Mouse (Mus musculus): ENCODE data around the gene Trim68.
"Not testable (repeated sequence)": the region's sequence is repeated elsewhere in the genome, so short reads cannot be mapped to it uniquely, and the experiment has no call there.

Trim68 gene

DNA sequence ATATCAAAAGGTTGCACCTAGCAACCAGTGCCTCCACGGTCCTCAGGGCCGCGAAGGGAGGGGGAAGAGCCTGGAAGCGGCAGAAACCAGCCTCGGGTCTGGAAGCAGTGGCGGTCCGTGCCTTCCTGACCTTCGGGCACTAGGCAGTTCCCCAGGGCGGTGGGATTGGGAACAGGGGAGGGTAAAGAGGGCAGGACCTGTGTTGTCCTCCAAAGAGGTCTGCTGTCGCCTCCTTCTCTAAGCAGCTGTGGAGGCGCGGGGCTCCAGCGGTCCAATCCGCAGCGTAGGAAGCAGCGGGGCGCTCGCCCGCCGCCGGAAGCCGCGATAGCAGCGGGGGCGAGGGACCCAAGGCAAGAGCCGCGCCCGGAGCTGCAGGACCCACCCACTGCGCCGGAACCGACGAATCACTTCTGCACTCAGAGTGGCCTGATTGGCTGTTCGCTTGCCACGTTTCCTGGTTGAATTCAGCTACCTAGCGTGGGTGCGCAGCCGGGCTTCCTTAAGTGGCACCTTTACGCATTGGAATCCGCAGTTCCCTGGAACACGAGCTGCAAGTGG is at the start of gene Trim68:
Gene Trim68, minus strand, starts transcription at position 384 of the 558 bp plus-strand sequence.
- in situ Hi-C loops (cut with MboI; ENCODE audit: low sequenced_read_pairs) = no loop called here

DNA sequence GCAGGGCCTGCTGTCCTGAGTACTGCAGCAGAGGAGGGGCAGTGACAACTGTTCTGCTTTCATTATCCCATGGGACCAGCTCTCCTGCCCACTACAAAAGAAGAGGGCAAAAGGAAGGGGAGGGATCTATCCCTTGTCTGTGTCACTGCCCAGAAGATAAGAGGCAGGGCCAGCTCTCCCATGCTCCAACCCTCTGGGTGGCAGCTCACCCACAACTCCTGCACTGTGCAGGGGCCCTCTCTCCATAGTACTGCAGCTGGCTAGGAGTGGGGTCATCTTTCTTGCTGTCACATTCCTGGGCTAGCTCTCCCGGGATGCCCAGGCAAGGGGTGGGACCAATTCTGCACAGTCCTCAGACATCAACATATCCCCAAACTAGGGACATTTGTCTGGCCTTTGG is 46.7 kb upstream of the Trim68 start:
- in situ Hi-C loops (cut with MboI; ENCODE audit: low sequenced_read_pairs) = no loop called here

GRCm38 (mm10) chr7:102727391-102727790 is 40.3 kb upstream of the Trim68 start, which contains the start of gene Olfr559:
Gene Olfr559 (minus strand): TSS chr7:102727491.
- in situ Hi-C loops (cut with MboI; ENCODE audit: low sequenced_read_pairs) = no loop called here

GRCm38 (mm10) chr7:102718970-102719369 is 31.8 kb upstream of the Trim68 start, which contains the start of gene Olfr33:
Gene Olfr33 (minus strand): TSS chr7:102719070.
- in situ Hi-C loops (cut with MboI; ENCODE audit: low sequenced_read_pairs) = no loop called here

GRCm38 (mm10) chr7:102701915-102702314 is 14.8 kb upstream of the Trim68 start, which contains the start of gene Olfr558:
Gene Olfr558 (plus strand): TSS chr7:102702215.
- in situ Hi-C loops (cut with MboI; ENCODE audit: low sequenced_read_pairs) = no loop called here

DNA sequence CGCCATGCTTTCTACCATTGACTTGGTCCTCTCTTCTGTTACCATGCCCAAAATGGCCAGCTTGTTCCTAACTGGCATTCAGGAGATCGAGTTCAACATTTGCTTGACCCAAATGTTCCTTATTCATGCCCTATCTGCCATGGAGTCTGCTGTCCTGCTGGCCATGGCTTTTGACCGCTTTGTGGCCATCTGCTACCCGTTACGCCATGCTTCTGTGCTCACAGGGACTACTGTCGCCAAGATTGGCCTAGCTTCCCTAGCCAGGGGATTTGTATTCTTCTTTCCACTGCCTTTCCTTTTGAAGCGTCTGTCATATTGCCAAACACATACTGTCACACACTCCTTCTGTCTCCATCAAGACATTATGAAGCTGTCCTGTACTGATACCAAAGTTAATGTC is 11.3 kb upstream of the Trim68 start:
- in situ Hi-C loops (cut with MboI; ENCODE audit: low sequenced_read_pairs) = no loop called here

DNA sequence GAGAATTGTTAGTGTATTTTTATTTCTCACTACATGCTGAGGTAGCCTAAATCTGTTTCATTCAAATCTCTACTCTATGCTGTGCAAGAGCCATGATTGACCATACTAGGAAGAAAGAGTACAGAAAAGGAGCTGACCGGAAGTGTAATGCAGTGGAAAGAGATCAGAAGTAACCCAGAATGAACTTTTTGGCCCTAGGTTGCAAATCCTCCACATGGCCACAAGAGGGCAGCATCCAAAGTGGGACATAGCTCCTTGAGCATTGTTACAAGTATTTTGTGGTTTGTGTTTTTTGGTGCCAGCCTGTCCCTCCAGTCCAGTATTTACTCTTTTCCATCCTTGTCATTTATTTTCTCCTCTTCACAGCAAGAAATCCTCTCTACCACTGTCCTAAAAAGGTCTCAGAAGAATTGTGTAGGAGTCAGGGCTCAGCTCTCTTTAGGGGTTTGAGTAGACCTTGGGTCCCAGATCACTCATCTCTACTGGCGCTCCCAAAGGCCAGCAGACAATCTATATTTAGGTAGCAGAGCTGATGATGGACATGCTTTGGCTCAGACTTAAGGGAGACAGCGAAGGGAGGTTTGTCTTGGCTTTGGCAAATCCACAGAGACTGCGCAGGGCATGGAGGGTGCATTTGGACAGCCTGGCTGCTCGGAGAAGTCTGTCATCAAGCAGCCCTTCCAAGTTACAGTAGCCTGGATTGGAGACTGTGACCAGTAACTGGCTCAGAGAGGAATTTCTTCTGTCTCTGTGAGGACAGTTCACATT is 8.4 kb upstream of the Trim68 start, which contains the start of gene Olfr557:
Gene Olfr557, plus strand, starts transcription at position 553 of the 768 bp plus-strand sequence.
- in situ Hi-C loops (cut with MboI; ENCODE audit: low sequenced_read_pairs) = no loop called here

DNA sequence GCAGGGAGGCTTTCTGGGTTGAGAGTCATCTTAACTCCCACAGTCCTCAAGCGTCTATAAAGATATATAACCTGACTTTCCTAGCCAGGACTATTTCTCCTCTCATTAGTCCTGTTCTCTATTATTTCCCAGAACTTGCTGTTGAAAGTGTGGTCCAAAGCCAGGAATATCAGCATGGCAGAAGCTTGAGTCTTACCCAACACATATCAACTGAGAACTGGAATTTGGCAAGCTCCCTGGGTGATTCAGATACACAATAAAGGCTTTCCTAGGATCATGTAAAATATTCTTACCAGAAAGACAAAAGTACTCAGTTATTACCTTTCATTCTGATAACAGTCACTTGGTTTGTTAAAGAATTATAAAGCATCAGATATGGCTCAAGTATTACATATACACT is 5.2 kb downstream of the Trim68 start:
- in situ Hi-C loops (cut with MboI; ENCODE audit: low sequenced_read_pairs) = no loop called here

GRCm38 (mm10) chr7:102676225-102676624 is 10.9 kb downstream of the Trim68 start:
- in situ Hi-C loops (cut with MboI; ENCODE audit: low sequenced_read_pairs) = no loop called here

DNA sequence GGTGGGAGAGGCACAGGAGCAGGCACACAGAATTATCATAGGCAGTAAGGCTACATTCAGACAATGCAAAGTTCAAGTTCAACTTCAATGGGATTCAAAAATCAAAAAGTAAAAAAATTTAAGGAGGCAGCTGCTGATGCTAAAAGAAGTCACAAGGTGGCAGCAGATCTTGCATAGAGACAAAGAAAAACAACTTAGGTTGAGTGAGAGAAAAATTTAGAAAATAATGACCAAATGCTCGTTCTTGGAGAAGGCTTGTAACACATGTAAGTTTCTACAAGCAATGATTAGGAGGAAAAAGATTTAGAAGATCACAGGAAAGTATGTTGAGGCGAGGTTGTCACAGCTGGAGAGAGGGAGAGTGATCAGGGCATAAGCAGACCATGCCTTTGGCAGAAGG is 21.7 kb downstream of the Trim68 start:
- in situ Hi-C loops (cut with MboI; ENCODE audit: low sequenced_read_pairs) = no loop called here

DNA sequence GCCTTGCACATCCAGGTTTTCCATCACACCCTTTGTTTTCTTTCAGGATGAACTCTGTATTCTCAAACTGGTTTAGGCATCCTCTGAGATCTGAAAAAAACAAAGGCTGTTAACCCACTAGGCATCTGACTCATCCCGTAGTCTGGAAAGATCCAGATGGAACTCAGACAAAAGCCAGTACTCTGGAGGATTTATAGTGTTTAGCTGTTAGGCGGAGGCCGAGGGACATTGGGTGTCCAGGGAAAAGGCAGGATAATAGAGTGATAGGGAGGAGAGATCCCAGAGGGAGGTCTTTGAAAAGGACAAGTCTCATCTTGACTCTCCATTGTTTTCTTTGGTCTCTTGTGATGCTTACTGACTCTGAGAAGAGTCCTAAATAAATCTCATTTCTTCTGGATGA is 22.5 kb downstream of the Trim68 start, which contains the start of gene Olfr556:
Gene Olfr556, plus strand, starts transcription at position 301 of the 400 bp plus-strand sequence.
- in situ Hi-C loops (cut with MboI; ENCODE audit: low sequenced_read_pairs) = no loop called here

DNA sequence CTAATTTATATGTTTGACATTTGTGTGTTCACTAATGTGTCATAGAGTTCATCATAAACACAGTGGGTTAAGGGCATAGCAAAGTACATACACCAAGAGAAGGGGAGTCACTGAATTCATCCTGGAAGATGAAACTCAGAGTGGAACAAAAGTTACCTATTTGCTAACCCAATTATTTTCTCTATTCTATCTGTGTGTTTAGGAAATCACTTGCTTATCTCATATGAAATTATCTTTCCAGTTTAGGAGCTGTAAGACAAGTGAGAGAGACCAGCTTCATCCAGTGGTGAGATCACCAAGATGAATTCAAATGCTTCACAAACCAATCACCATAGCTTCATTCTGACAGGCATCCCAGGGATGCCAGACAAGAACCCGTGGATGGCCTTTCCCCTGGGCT is 28.6 kb downstream of the Trim68 start, which contains the start of gene Olfr555:
Gene Olfr555, plus strand, starts transcription at position 301 of the 400 bp plus-strand sequence.
- in situ Hi-C loops (cut with MboI; ENCODE audit: low sequenced_read_pairs) = no loop called here

DNA sequence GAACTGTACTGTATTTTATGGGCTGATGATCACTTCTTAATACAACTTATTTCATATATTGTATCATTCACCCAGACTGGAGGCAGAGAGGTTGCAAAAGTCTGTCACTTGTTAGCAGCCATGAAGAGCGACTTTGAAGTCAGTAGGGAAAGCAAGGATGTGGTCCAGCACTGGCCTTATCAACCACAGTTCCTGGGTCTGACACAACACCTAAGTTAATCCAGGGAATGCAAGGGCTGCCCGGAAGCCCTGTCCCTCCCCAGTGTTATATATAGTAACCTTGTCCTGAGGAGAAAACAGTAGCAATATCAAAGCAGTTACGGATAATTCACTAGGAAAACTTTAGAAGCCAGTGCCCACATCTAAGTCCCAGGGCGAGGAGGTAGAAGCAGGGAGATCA is 42.2 kb downstream of the Trim68 start:
- in situ Hi-C loops (cut with MboI; ENCODE audit: low sequenced_read_pairs) = not testable (repeated sequence)

DNA sequence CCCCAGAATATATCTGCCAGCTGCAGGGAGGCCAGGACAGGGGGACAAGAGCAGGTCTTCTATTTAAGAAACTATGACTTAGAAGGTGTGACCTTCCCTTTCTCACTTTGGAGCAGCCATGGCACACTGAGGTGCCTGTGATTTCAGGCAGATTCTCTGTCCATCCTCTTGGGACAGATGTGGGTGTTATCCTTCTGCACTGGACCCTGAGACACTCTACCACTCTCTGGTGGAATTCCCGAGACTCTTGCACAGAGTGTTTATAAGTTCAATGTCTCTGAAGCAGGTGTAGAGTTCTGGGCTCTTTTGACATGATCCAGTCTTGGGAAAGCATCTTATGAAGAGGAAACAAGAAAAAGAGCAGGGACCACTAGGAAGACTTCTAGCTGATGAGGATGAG is 49.0 kb downstream of the Trim68 start, which contains the start of gene Olfr554:
Gene Olfr554, plus strand, starts transcription at position 301 of the 400 bp plus-strand sequence.
- in situ Hi-C loops (cut with MboI; ENCODE audit: low sequenced_read_pairs) = loop anchor here (10.0 kb wide), 1 partner anchor 133 kb away; no protein-coding TSS in a partner anchor

GRCm38 (mm10) chr7:102636665-102637064 is 50.5 kb downstream of the Trim68 start:
- in situ Hi-C loops (cut with MboI; ENCODE audit: low sequenced_read_pairs) = loop anchor here (10.0 kb wide), 1 partner anchor 132 kb away; no protein-coding TSS in a partner anchor
